Comparison of ENCODE assay signal across 13 mouse cellular contexts in the genomic region with DNA sequence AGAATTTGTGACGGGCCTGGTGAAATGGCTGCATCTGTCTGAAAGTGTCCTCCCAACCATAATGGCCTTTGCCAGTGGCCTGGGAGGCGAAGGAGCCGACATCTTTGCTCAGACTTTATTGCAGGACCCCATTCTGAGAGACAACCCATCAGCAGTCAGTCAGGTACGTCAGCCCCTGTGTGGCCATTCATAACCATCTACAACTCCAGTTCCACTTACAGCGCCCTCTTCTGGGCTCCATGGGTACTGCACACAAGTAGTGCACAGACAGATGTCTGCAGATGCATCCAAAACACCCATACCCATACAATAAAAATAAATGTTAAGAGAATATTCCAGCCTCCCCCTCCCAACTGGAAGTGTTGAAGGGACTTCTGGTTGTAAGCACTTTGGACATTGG. TPM values are rescaled to one million over a fixed set of nuclear protein-coding genes. Genes with fewer than 3 reads are reported as not detected.
A peak's percentile ranks its signal among the peaks of the same experiment; 100 is the strongest.
DNase-seq lines count a peak whose midpoint lies in the region; ATAC-seq and TF ChIP-seq lines count a peak whose summit lies in the region.
"Had no signal": no experiment of that assay in that cellular context is flagged by ENCODE, and none has a peak within 500 bp of the region (broad histone marks: within the 10 kb centered on the region; RNA-seq: fewer than 3 reads in every experiment).

No protein-coding gene starts in this region.

- H3K27me3 ChIP-seq in forebrain, postnatal 0 days (ENCODE audit: insufficient read depth, low read length): no peaks in the 10 kb centered on the region
- H3K27me3 ChIP-seq in forebrain, embryonic 14.5 days (replicated peaks; ENCODE audit: control insufficient read depth, insufficient read depth, low read length): no peaks in the 10 kb centered on the region
- no peaks in the 10 kb centered on the region for H3K27me3 ChIP-seq in lung, postnatal 0 days (replicated peaks; ENCODE audit: insufficient read depth, low read length)
- H3K27me3 ChIP-seq in embryonic facial prominence, embryonic 10.5 days (replicated peaks; ENCODE audit: low read depth, poor library complexity, severe bottlenecking): no peaks in the 10 kb centered on the region
- H3K27me3 ChIP-seq: midbrain, embryonic 12.5 days had no signal

- H3K27ac ChIP-seq in forebrain, postnatal 0 days (ENCODE audit: low read depth, low read length): no peak overlapping the region
- no peak overlapping the region for H3K27ac ChIP-seq in forebrain, embryonic 14.5 days (ENCODE audit: low read depth, low read length)
- H3K27ac ChIP-seq in lung, postnatal 0 days (ENCODE audit: low read length): no peak overlapping the region
- H3K27ac ChIP-seq in cortical plate, adult 2 months (ENCODE audit: insufficient read depth, low read length): no peak overlapping the region
- no peak overlapping the region for H3K27ac ChIP-seq in embryonic facial prominence, embryonic 10.5 days (replicated peaks)
- H3K27ac ChIP-seq: limb, embryonic 10.5 days; midbrain, embryonic 12.5 days had no signal

- no peaks in the 10 kb centered on the region for H3K36me3 ChIP-seq in forebrain, postnatal 0 days (ENCODE audit: insufficient read depth)
- H3K36me3 ChIP-seq in forebrain, embryonic 14.5 days (ENCODE audit: control insufficient read depth, insufficient read depth, low read length): no peaks in the 10 kb centered on the region
- no peaks in the 10 kb centered on the region for H3K36me3 ChIP-seq in lung, postnatal 0 days (ENCODE audit: insufficient read depth, low read length)
- no peaks in the 10 kb centered on the region for H3K36me3 ChIP-seq in embryonic facial prominence, embryonic 10.5 days (replicated peaks)
- H3K36me3 ChIP-seq: limb, embryonic 10.5 days; midbrain, embryonic 12.5 days had no signal

- no peak overlapping the region for H3K4me2 ChIP-seq in forebrain, postnatal 0 days (ENCODE audit: low read depth)
- H3K4me2 ChIP-seq in forebrain, embryonic 14.5 days (ENCODE audit: low read length): no peak overlapping the region
- H3K4me2 ChIP-seq in lung, postnatal 0 days (replicated peaks; ENCODE audit: low read depth, low read length): no peak overlapping the region
- H3K4me2 ChIP-seq: midbrain, embryonic 12.5 days had no signal

- H3K9ac ChIP-seq in forebrain, postnatal 0 days: no peak overlapping the region
- no peak overlapping the region for H3K9ac ChIP-seq in forebrain, embryonic 14.5 days (ENCODE audit: low read length)
- H3K9ac ChIP-seq in lung, postnatal 0 days (replicated peaks; ENCODE audit: low read depth): no peak overlapping the region
- H3K9ac ChIP-seq: midbrain, embryonic 12.5 days had no signal

- TF ChIP-seq CTCF in forebrain, postnatal 0 days (IDR thresholded peaks at IDR 0.05; ENCODE audit: low read depth): peak; percentile 50
- TF ChIP-seq CTCF in lung, postnatal 0 days (IDR thresholded peaks at IDR 0.05): peak; percentile 65
- TF ChIP-seq CTCF in cortical plate, adult 2 months (IDR thresholded peaks at IDR 0.05; ENCODE audit: extremely low read depth, insufficient read depth, low read length): peak; percentile 29; the same call in 1 of the 2 replicates

- no peak overlapping the region for H3K4me3 ChIP-seq in forebrain, postnatal 0 days (ENCODE audit: low read depth, low read length)
- H3K4me3 ChIP-seq in forebrain, embryonic 14.5 days (ENCODE audit: low read depth, low read length): no peak overlapping the region
- no peak overlapping the region for H3K4me3 ChIP-seq in lung, postnatal 0 days (ENCODE audit: low read depth, low read length)
- H3K4me3 ChIP-seq in cortical plate, adult 2 months (ENCODE audit: insufficient read depth, low read length): no peak overlapping the region
- H3K4me3 ChIP-seq in embryonic facial prominence, embryonic 10.5 days: no peak overlapping the region
- H3K4me3 ChIP-seq: limb, embryonic 10.5 days; midbrain, embryonic 12.5 days had no signal

- H3K9me3 ChIP-seq in forebrain, postnatal 0 days (ENCODE audit: low read length): no peaks in the 10 kb centered on the region
- no peaks in the 10 kb centered on the region for H3K9me3 ChIP-seq in forebrain, embryonic 14.5 days (replicated peaks; ENCODE audit: control insufficient read depth, low read length)
- H3K9me3 ChIP-seq in lung, postnatal 0 days (ENCODE audit: low read length): no peaks in the 10 kb centered on the region
- H3K9me3 ChIP-seq in embryonic facial prominence, embryonic 10.5 days: no peaks in the 10 kb centered on the region
- H3K9me3 ChIP-seq: limb, embryonic 10.5 days; midbrain, embryonic 12.5 days had no signal

- 76% methylated on average over 5 of the region's 5 CpGs for WGBS in forebrain, postnatal 0 days
- 79% methylated on average over 5 of the region's 5 CpGs for WGBS in forebrain, embryonic 14.5 days
- 83% methylated on average over 5 of the region's 5 CpGs for WGBS in lung, postnatal 0 days
- 76% methylated on average over 5 of the region's 5 CpGs for WGBS in embryonic facial prominence, embryonic 10.5 days

- DNase-seq in forebrain, postnatal 0 days: no peak
- DNase-seq in forebrain, embryonic 14.5 days (ENCODE audit: low spot score): no peak
- DNase-seq in lung, postnatal 0 days (ENCODE audit: low spot score): no peak
- DNase-seq in lung, postnatal 4 days: no peak
- DNase-seq in thymus, postnatal 25 days: peak; percentile 32
- DNase-seq in embryonic facial prominence, embryonic 10.5 days (ENCODE audit: low spot score): no peak
- DNase-seq in adrenal gland, postnatal 36 days: no peak
- DNase-seq: cerebellum, adult 9-10 months; heart, adult 11 months; retina, postnatal 1 day had no signal

- H3K4me1 ChIP-seq in forebrain, postnatal 0 days (ENCODE audit: insufficient read depth): no peaks in the 10 kb centered on the region
- no peaks in the 10 kb centered on the region for H3K4me1 ChIP-seq in forebrain, embryonic 14.5 days (ENCODE audit: control insufficient read depth, insufficient read depth, low read length)
- H3K4me1 ChIP-seq in lung, postnatal 0 days (ENCODE audit: insufficient read depth, low read depth, low read length): no peaks in the 10 kb centered on the region
- H3K4me1 ChIP-seq in cortical plate, adult 2 months (ENCODE audit: control insufficient read depth, insufficient read depth, low read length): no peaks in the 10 kb centered on the region
- H3K4me1 ChIP-seq in embryonic facial prominence, embryonic 10.5 days: peaks cover 8% of the 10 kb centered on the region
- H3K4me1 ChIP-seq: midbrain, embryonic 12.5 days had no signal

- no peak for ATAC-seq in forebrain, postnatal 0 days
- no peak for ATAC-seq in forebrain, embryonic 14.5 days
- no peak for ATAC-seq in lung, postnatal 0 days

- no peak for TF ChIP-seq EP300 in lung, postnatal 0 days (IDR thresholded peaks at IDR 0.05)

- no peak for TF ChIP-seq POLR2A in cortical plate, adult 2 months (IDR thresholded peaks at IDR 0.05; ENCODE audit: extremely low read depth, insufficient read depth, low read length)

RNA-seq across cellular contexts. Expression of a gene that starts 23.7 kb away (rescaled TPM):
- total RNA-seq in forebrain, postnatal 0 days (2014; rRNA removed): 1.5 and 4.0 TPM in 2 replicates
- 1.4 and 1.5 TPM in 2 replicates for polyA plus RNA-seq in forebrain, postnatal 0 days (2015; fragmentation: Nextera tagmentation; extraction: Ambion mirVana)
- polyA plus RNA-seq in forebrain, embryonic 14.5 days (2014; fragmentation: Nextera tagmentation; extraction: Ambion mirVana): 0.68 and 0.70 TPM in 2 replicates
- polyA plus RNA-seq in lung, postnatal 0 days (2015; fragmentation: Nextera tagmentation; extraction: Ambion mirVana): 8.3 and 8.5 TPM in 2 replicates
- 2.6 and 3.4 TPM in 2 replicates for polyA plus RNA-seq in cortical plate, adult 2 months (2012; rRNA removed)
- polyA plus RNA-seq in embryonic facial prominence, embryonic 10.5 days (2016; fragmentation: Nextera tagmentation; extraction: Ambion mirVana): 1.1 and 1.6 TPM in 2 replicates
- total RNA-seq in adrenal gland, postnatal 36 days (2021): 10 to 100 TPM; 11.3 to 18.1 TPM

RNA-seq across cellular contexts. Expression of a gene that starts 29.5 kb away (rescaled TPM):
- not detected in 2 replicates for total RNA-seq in forebrain, postnatal 0 days (2014; rRNA removed)
- polyA plus RNA-seq in forebrain, postnatal 0 days (2015; fragmentation: Nextera tagmentation; extraction: Ambion mirVana): not detected in 2 replicates
- polyA plus RNA-seq in forebrain, embryonic 14.5 days (2014; fragmentation: Nextera tagmentation; extraction: Ambion mirVana): not detected in 2 replicates
- 17.9 and 21.6 TPM in 2 replicates for polyA plus RNA-seq in lung, postnatal 0 days (2015; fragmentation: Nextera tagmentation; extraction: Ambion mirVana)
- not detected in 2 replicates for polyA plus RNA-seq in cortical plate, adult 2 months (2012; rRNA removed)
- polyA plus RNA-seq in embryonic facial prominence, embryonic 10.5 days (2016; fragmentation: Nextera tagmentation; extraction: Ambion mirVana): not detected in 2 replicates
- not detected for total RNA-seq in adrenal gland, postnatal 36 days (2021)
- polyA plus RNA-seq: limb, embryonic 10.5 days; midbrain, embryonic 12.5 days had no signal

Comparison
In these comparisons a context has a peak if more than half of its experiments do, and no peak if none do; other contexts are left out.
1. RNA of a gene that starts 29.5 kb away (polyA plus RNA-seq): 17.9 to 21.6 TPM in lung, postnatal 0 days; not detected in cortical plate, adult 2 months, not detected in forebrain, postnatal 0 days, not detected in forebrain, embryonic 14.5 days and not detected in embryonic facial prominence, embryonic 10.5 days; every median in the first group is over 10 times any median in the second.
2. Peak in every context shown above with its lines, with median percentiles within 50 percentile points of each other: CTCF ChIP-seq.